Mouse (Mus musculus): ENCODE measurements around the gene Gm10354. TPM values are rescaled to one million over a fixed set of nuclear protein-coding genes. Genes with fewer than 3 reads are reported as not detected.

The Gm10354 gene
- not detected in 4 replicates for total RNA-seq (2023)

DNA sequence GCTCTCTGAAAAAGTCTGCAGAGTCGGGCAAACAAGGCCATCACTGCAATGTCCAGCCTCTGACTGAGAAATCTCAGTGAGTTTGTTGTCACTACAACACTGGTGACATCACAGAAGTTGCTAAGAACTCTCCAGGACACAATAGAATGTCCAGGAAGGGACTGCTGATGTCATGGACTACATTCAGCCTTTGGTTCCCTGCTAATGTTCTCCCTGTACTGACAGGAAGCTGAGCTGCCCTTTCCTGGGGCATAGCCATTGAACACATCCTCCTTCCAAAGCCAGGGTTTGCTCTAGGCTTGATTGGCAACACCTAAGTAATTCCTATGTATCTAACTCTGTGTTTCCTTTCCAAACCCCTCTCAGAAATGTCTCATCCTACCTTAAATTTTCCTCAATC is at the start of gene Gm10354:
Gm10354 (minus strand) TSS at position 101 of the 400 bp plus-strand sequence.

DNA sequence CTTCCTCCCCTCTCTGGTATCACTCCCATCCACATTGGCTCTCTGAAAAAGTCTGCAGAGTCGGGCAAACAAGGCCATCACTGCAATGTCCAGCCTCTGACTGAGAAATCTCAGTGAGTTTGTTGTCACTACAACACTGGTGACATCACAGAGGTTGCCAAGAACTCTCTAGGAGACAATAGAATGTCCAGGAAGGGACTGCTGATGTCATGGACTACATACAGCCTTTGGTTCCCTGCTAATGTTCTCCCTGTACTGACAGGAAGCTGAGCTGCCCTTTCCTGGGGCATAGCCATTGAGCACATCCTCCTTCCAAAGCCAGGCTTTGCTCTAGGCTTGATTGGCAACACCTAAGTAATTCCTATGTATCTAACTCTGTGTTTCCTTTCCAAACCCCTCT is 40.4 kb downstream of the Gm10354 start, which contains the start of gene Speer4e:
Speer4e (minus strand) TSS at position 101 of the 400 bp plus-strand sequence.

Other genes with a start within 250 kb of the Gm10354 start
- not detected in 4 replicates for gene Gm9758, start 64.0 kb downstream of the Gm10354 start, total RNA-seq (2023)
- not detected in 4 replicates for gene Speer4e, start 40.5 kb downstream of the Gm10354 start, total RNA-seq (2023)
- gene Gm17019, start 54.1 kb upstream of the Gm10354 start, total RNA-seq (2023) = not detected in 4 replicates